8 mouse cellular contexts compared by ENCODE assay signal in genomic region chr11:106158930-106159215, GRCm38 (mm10). TPM values are rescaled to one million over a fixed set of nuclear protein-coding genes. Genes with fewer than 3 reads are reported as not detected.
DNase-seq lines count a peak whose midpoint lies in the region; ATAC-seq and TF ChIP-seq lines count a peak whose summit lies in the region.

No protein-coding gene starts in this region.

- no peak for ATAC-seq in heart, embryonic 14.5 days (ENCODE audit: insufficient number of reproducible peaks, insufficient read depth, low FRiP score, low read depth)
- no peak for ATAC-seq in forebrain, embryonic 14.5 days
- no peak for ATAC-seq in liver, embryonic 16.5 days (ENCODE audit: low read depth)
- no peak for ATAC-seq in granulocyte monocyte progenitor cell, adult 5-6 weeks (replicated peaks; ENCODE audit: poor library complexity, severe bottlenecking)

- H3K9me3 ChIP-seq in heart, embryonic 14.5 days (ENCODE audit: control insufficient read depth, low read length): no peaks in the 10 kb centered on the region
- H3K9me3 ChIP-seq in ES-Bruce4 (replicated peaks; ENCODE audit: control insufficient read depth, insufficient read depth, low read length, poor library complexity, severe bottlenecking): no peaks in the 10 kb centered on the region
- H3K9me3 ChIP-seq in forebrain, embryonic 14.5 days (replicated peaks; ENCODE audit: control insufficient read depth, low read length): no peaks in the 10 kb centered on the region
- no peaks in the 10 kb centered on the region for H3K9me3 ChIP-seq in liver, embryonic 16.5 days (replicated peaks; ENCODE audit: control insufficient read depth, low read length)

- no peak for TF ChIP-seq POLR2A in ES-Bruce4 (IDR thresholded peaks at IDR 0.05; ENCODE audit: insufficient read depth, low read length)

- peaks cover 14 to 27% of the 10 kb centered on the region in 2 experiments for H3K4me1 ChIP-seq in heart, embryonic 14.5 days (ENCODE audit: control insufficient read depth in 2 of 2, insufficient read depth in 2 of 2, low read length in 2 of 2)
- H3K4me1 ChIP-seq in ES-Bruce4 (ENCODE audit: control insufficient read depth, insufficient read depth, low read length): no peaks in the 10 kb centered on the region
- H3K4me1 ChIP-seq in forebrain, embryonic 14.5 days (ENCODE audit: control insufficient read depth, insufficient read depth, low read length): peaks cover 20% of the 10 kb centered on the region
- H3K4me1 ChIP-seq in liver, embryonic 16.5 days (ENCODE audit: control insufficient read depth, low read depth, low read length): peaks cover 22% of the 10 kb centered on the region

- WGBS in heart, embryonic 14.5 days: 45% methylated on average over 9 of the region's 9 CpGs
- 38% methylated on average over 9 of the region's 9 CpGs for WGBS in forebrain, embryonic 14.5 days
- 13% methylated on average over 9 of the region's 9 CpGs for WGBS in liver, embryonic 16.5 days (ENCODE audit: insufficient replicate concordance)

- H3K4me3 ChIP-seq in heart, embryonic 14.5 days (ENCODE audit: control insufficient read depth in 1 of 2, insufficient read depth in 1 of 2, low read depth in 1 of 2, low read length in 2 of 2): peak overlapping the region; percentile 84 to 91
- peak overlapping the region; percentile 74 for H3K4me3 ChIP-seq in ES-Bruce4 (ENCODE audit: low read depth, low read length)
- H3K4me3 ChIP-seq in forebrain, embryonic 14.5 days (ENCODE audit: low read depth, low read length): peak overlapping the region; percentile 82
- H3K4me3 ChIP-seq in liver, embryonic 16.5 days (ENCODE audit: low read depth, low read length): peak overlapping the region; percentile 71

- peak overlapping the region; percentile 40 to 88; a peak in 2 of 4 replicates for H3K27ac ChIP-seq in heart, embryonic 14.5 days (replicated peaks in 1 of 2; ENCODE audit: control insufficient read depth in 1 of 2, insufficient read depth in 1 of 2, low read depth in 2 of 2, low read length in 2 of 2)
- no peak overlapping the region for H3K27ac ChIP-seq in ES-Bruce4 (ENCODE audit: insufficient read depth, low read length)
- H3K27ac ChIP-seq in forebrain, embryonic 14.5 days (ENCODE audit: low read depth, low read length): peak overlapping the region; percentile 99
- peak overlapping the region; percentile 87 for H3K27ac ChIP-seq in liver, embryonic 16.5 days (ENCODE audit: low read length)

- no peak for TF ChIP-seq EP300 in ES-Bruce4 (IDR thresholded peaks at IDR 0.05; ENCODE audit: insufficient read depth, low read depth, low read length)

- DNase-seq in heart, adult 9 months (ENCODE audit: low spot score in 2 of 2): no peak
- DNase-seq in forebrain, embryonic 14.5 days (ENCODE audit: low spot score): peak; percentile 4
- DNase-seq in urinary bladder, adult 18-20 months (ENCODE audit: low spot score in 2 of 2): no peak
- DNase-seq in Muller cell, postnatal 12 days (ENCODE audit: inconsistent ontology term): no peak

- TF ChIP-seq CTCF in ES-Bruce4 (IDR thresholded peaks at IDR 0.05; ENCODE audit: low read depth, low read length): no peak

- peak overlapping the region; percentile 95 for H3K4me2 ChIP-seq in heart, embryonic 14.5 days (ENCODE audit: low read length)
- H3K4me2 ChIP-seq in forebrain, embryonic 14.5 days (ENCODE audit: low read length): peak overlapping the region; percentile 96
- peak overlapping the region; percentile 94 for H3K4me2 ChIP-seq in liver, embryonic 16.5 days (ENCODE audit: low read depth, low read length)

- H3K9ac ChIP-seq in heart, embryonic 14.5 days (ENCODE audit: low read length): peak overlapping the region; percentile 92
- peak overlapping the region; percentile 92 for H3K9ac ChIP-seq in ES-Bruce4 (ENCODE audit: low read depth, poor library complexity, severe bottlenecking)
- H3K9ac ChIP-seq in forebrain, embryonic 14.5 days (ENCODE audit: low read length): peak overlapping the region; percentile 97
- H3K9ac ChIP-seq in liver, embryonic 16.5 days (ENCODE audit: low read depth, low read length): peak overlapping the region; percentile 76

- H3K27me3 ChIP-seq in heart, embryonic 14.5 days (ENCODE audit: control insufficient read depth, insufficient read depth, low read length): no peaks in the 10 kb centered on the region
- H3K27me3 ChIP-seq in ES-Bruce4 (ENCODE audit: control insufficient read depth, insufficient read depth, low read length, poor library complexity, severe bottlenecking): no peaks in the 10 kb centered on the region
- no peaks in the 10 kb centered on the region for H3K27me3 ChIP-seq in forebrain, embryonic 14.5 days (replicated peaks; ENCODE audit: control insufficient read depth, insufficient read depth, low read length)
- peaks cover 19% of the 10 kb centered on the region for H3K27me3 ChIP-seq in liver, embryonic 16.5 days (ENCODE audit: control insufficient read depth, insufficient read depth, low read depth, low read length)

- peaks cover 44% of the 10 kb centered on the region for H3K36me3 ChIP-seq in heart, embryonic 14.5 days (ENCODE audit: control insufficient read depth, insufficient read depth, low read length)
- H3K36me3 ChIP-seq in ES-Bruce4 (ENCODE audit: control insufficient read depth, insufficient read depth, low read length, poor library complexity, severe bottlenecking): peaks cover 3% of the 10 kb centered on the region; the same call in 1 of the 2 replicates
- H3K36me3 ChIP-seq in forebrain, embryonic 14.5 days (ENCODE audit: control insufficient read depth, insufficient read depth, low read length): peaks cover 48% of the 10 kb centered on the region
- H3K36me3 ChIP-seq in liver, embryonic 16.5 days (ENCODE audit: control insufficient read depth, insufficient read depth): no peaks in the 10 kb centered on the region

RNA-seq across cellular contexts. Expression of gene Gm10840, which starts 1.8 kb away (rescaled TPM):
- polyA plus RNA-seq in heart, embryonic 14.5 days (2014; fragmentation: Nextera tagmentation; extraction: Ambion mirVana): not detected in 2 replicates
- polyA plus RNA-seq in ES-Bruce4 (2011; ENCODE audit: insufficient read depth, insufficient read length, low read depth, missing spikeins): not detected in 2 replicates
- polyA plus RNA-seq in forebrain, embryonic 14.5 days (2014; fragmentation: Nextera tagmentation; extraction: Ambion mirVana): not detected in 2 replicates
- polyA plus RNA-seq in liver, embryonic 16.5 days (2015; fragmentation: Nextera tagmentation; extraction: Ambion mirVana): not detected in 2 replicates
- total RNA-seq in granulocyte monocyte progenitor cell, adult 5-6 weeks (2014; fragmentation: Nextera tagmentation): not detected in 2 replicates
- total RNA-seq in granulocyte monocyte progenitor cell, adult 5-6 weeks (2017): not detected in 2 replicates

RNA-seq across cellular contexts. Expression of gene Limd2, which starts 1.8 kb away (rescaled TPM):
- polyA plus RNA-seq in heart, embryonic 14.5 days (2014; fragmentation: Nextera tagmentation; extraction: Ambion mirVana): 80.2 and 84.6 TPM in 2 replicates
- polyA plus RNA-seq in ES-Bruce4 (2011; ENCODE audit: insufficient read depth, insufficient read length, low read depth, missing spikeins): 53.7 and 57.2 TPM in 2 replicates
- polyA plus RNA-seq in forebrain, embryonic 14.5 days (2014; fragmentation: Nextera tagmentation; extraction: Ambion mirVana): 223 and 240 TPM in 2 replicates
- polyA plus RNA-seq in liver, embryonic 16.5 days (2015; fragmentation: Nextera tagmentation; extraction: Ambion mirVana): 76.8 and 79.6 TPM in 2 replicates
- 196 and 197 TPM in 2 replicates for total RNA-seq in granulocyte monocyte progenitor cell, adult 5-6 weeks (2014; fragmentation: Nextera tagmentation)
- 38.1 and 43.1 TPM in 2 replicates for total RNA-seq in granulocyte monocyte progenitor cell, adult 5-6 weeks (2017)

RNA-seq across cellular contexts. Expression of gene Strada, which starts 43.1 kb away (rescaled TPM):
- 19.4 and 21.8 TPM in 2 replicates for polyA plus RNA-seq in heart, embryonic 14.5 days (2014; fragmentation: Nextera tagmentation; extraction: Ambion mirVana)
- polyA plus RNA-seq in ES-Bruce4 (2011; ENCODE audit: insufficient read depth, insufficient read length, low read depth, missing spikeins): 29.8 and 34.2 TPM in 2 replicates
- 31.1 and 34.1 TPM in 2 replicates for polyA plus RNA-seq in forebrain, embryonic 14.5 days (2014; fragmentation: Nextera tagmentation; extraction: Ambion mirVana)
- 7.3 and 7.6 TPM in 2 replicates for polyA plus RNA-seq in liver, embryonic 16.5 days (2015; fragmentation: Nextera tagmentation; extraction: Ambion mirVana)
- total RNA-seq in granulocyte monocyte progenitor cell, adult 5-6 weeks (2014; fragmentation: Nextera tagmentation): 40.5 and 42.3 TPM in 2 replicates
- 22.2 TPM in 2 replicates for total RNA-seq in granulocyte monocyte progenitor cell, adult 5-6 weeks (2017)

RNA-seq across cellular contexts. Expression of gene Ccdc47, which starts 57.3 kb away (rescaled TPM):
- polyA plus RNA-seq in heart, embryonic 14.5 days (2014; fragmentation: Nextera tagmentation; extraction: Ambion mirVana): 69.8 and 75.9 TPM in 2 replicates
- polyA plus RNA-seq in ES-Bruce4 (2011; ENCODE audit: insufficient read depth, insufficient read length, low read depth, missing spikeins): 93.2 and 119 TPM in 2 replicates
- 71.0 and 80.1 TPM in 2 replicates for polyA plus RNA-seq in forebrain, embryonic 14.5 days (2014; fragmentation: Nextera tagmentation; extraction: Ambion mirVana)
- polyA plus RNA-seq in liver, embryonic 16.5 days (2015; fragmentation: Nextera tagmentation; extraction: Ambion mirVana): 42.3 and 44.2 TPM in 2 replicates
- total RNA-seq in granulocyte monocyte progenitor cell, adult 5-6 weeks (2014; fragmentation: Nextera tagmentation): 30.2 and 56.2 TPM in 2 replicates
- total RNA-seq in granulocyte monocyte progenitor cell, adult 5-6 weeks (2017): 175 and 181 TPM in 2 replicates

RNA-seq across cellular contexts. Expression of gene Ddx42, which starts 57.9 kb away (rescaled TPM):
- 43.0 and 44.9 TPM in 2 replicates for polyA plus RNA-seq in heart, embryonic 14.5 days (2014; fragmentation: Nextera tagmentation; extraction: Ambion mirVana)
- 73.2 and 75.4 TPM in 2 replicates for polyA plus RNA-seq in ES-Bruce4 (2011; ENCODE audit: insufficient read depth, insufficient read length, low read depth, missing spikeins)
- 65.6 and 75.2 TPM in 2 replicates for polyA plus RNA-seq in forebrain, embryonic 14.5 days (2014; fragmentation: Nextera tagmentation; extraction: Ambion mirVana)
- polyA plus RNA-seq in liver, embryonic 16.5 days (2015; fragmentation: Nextera tagmentation; extraction: Ambion mirVana): 22.7 and 24.7 TPM in 2 replicates
- 51.1 and 55.5 TPM in 2 replicates for total RNA-seq in granulocyte monocyte progenitor cell, adult 5-6 weeks (2014; fragmentation: Nextera tagmentation)
- total RNA-seq in granulocyte monocyte progenitor cell, adult 5-6 weeks (2017): 86.8 and 87.9 TPM in 2 replicates
